Mouse (Mus musculus) lung, adult 18-20 months (tissue): ENCODE measurements around the gene Zfp810.
"Not testable (repeated sequence)": the region's sequence is repeated elsewhere in the genome, so short reads cannot be mapped to it uniquely, and the experiment has no call there.

Experiments
- DNase-seq, 2 experiments: peaks; one replicate each; pipeline ENCODE4 v3.0.0; 2022; ENCODE audit warnings: mixed read lengths in 2 of 2

The Zfp810 gene

GRCm38 (mm10) chr9:22307156-22307919 lies at the start of gene Zfp810:
Gene Zfp810 (minus strand): TSS chr9:22307648.
- peak; percentile 96 to 97 for DNase-seq

GRCm38 (mm10) chr9:22355919-22356318 lies 48.5 kb upstream of the Zfp810 start:
- no peak for DNase-seq

GRCm38 (mm10) chr9:22353901-22354300 lies 46.5 kb upstream of the Zfp810 start:
- no peak for DNase-seq

GRCm38 (mm10) chr9:22353465-22353864 lies 46.0 kb upstream of the Zfp810 start:
- no peak for DNase-seq

GRCm38 (mm10) chr9:22340331-22340730 lies 32.9 kb upstream of the Zfp810 start:
- no peak for DNase-seq

GRCm38 (mm10) chr9:22337217-22337616 lies 29.8 kb upstream of the Zfp810 start:
- no peak for DNase-seq

GRCm38 (mm10) chr9:22327475-22328387 lies 20.3 kb upstream of the Zfp810 start:
- peak; percentile 91 to 92 for DNase-seq

- DNase-seq, result peak; percentile 56 to 66
Measured at GRCm38 (mm10) chr9:22327099-22327474, 19.6 kb upstream of the Zfp810 start.

GRCm38 (mm10) chr9:22324579-22324978 lies 17.1 kb upstream of the Zfp810 start:
- no peak for DNase-seq

- DNase-seq, result no peak
Measured at GRCm38 (mm10) chr9:22322381-22323211, 15.1 kb upstream of the Zfp810 start.

GRCm38 (mm10) chr9:22319109-22319508 lies 11.7 kb upstream of the Zfp810 start:
- DNase-seq, result no peak

- not testable (repeated sequence) for DNase-seq
Measured at GRCm38 (mm10) chr9:22316047-22316446, 8.6 kb upstream of the Zfp810 start.

- DNase-seq, result no peak
Measured at GRCm38 (mm10) chr9:22314066-22314465, 6.6 kb upstream of the Zfp810 start.

GRCm38 (mm10) chr9:22313218-22313617 lies 5.8 kb upstream of the Zfp810 start:
- DNase-seq, result peak in 1 of 2 experiments; percentile 57

- peak in 1 of 2 experiments; percentile 28 for DNase-seq
Measured at GRCm38 (mm10) chr9:22309651-22310050, 2.2 kb upstream of the Zfp810 start.

- DNase-seq, result not testable (repeated sequence)
Measured at GRCm38 (mm10) chr9:22307920-22308262, 443 bp upstream of the Zfp810 start.

GRCm38 (mm10) chr9:22306726-22307125 lies 722 bp downstream of the Zfp810 start:
- DNase-seq, result no peak

GRCm38 (mm10) chr9:22302199-22302598 lies 5.2 kb downstream of the Zfp810 start:
- DNase-seq, result no peak

GRCm38 (mm10) chr9:22278733-22279132 lies 28.7 kb downstream of the Zfp810 start:
- no peak for DNase-seq

GRCm38 (mm10) chr9:22268886-22269285 lies 38.6 kb downstream of the Zfp810 start:
- DNase-seq, result no peak

- DNase-seq, result no peak
Measured at GRCm38 (mm10) chr9:22262611-22263010, 44.8 kb downstream of the Zfp810 start.

- DNase-seq, result no peak
Measured at GRCm38 (mm10) chr9:22261594-22261993, 45.9 kb downstream of the Zfp810 start.

- DNase-seq, result no peak
Measured at GRCm38 (mm10) chr9:22260092-22260422, 47.4 kb downstream of the Zfp810 start.
